Mouse (Mus musculus) skeletal muscle tissue, adult 2 months (tissue): ENCODE results near the gene Ints13.

Source experiments
- DNase-seq: peaks from one replicate; pipeline ENCODE4 v3.0.0-alpha.2; 2012; ENCODE audit warnings: low read depth, low spot score

Ints13 gene

DNA sequence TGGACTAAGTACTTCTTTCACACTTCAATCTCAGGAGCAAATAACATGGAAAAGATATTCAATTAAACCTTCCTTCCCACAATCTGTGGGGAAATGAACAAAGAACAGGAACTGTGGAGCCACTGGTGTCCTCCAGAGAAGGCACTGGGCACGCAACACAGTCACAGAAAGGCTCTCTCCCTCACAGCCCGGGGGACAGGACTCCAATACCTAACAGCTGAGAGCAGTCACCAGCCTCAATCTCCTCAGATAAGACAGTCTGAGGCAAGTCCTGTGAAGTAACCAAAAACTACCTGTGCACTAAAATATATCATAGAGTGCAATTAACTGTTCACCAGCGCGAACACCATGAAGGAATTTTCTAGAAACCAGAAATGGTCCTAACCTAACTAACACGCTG lies 76.9 kb downstream of the Ints13 start:
- no peak for DNase-seq

DNA sequence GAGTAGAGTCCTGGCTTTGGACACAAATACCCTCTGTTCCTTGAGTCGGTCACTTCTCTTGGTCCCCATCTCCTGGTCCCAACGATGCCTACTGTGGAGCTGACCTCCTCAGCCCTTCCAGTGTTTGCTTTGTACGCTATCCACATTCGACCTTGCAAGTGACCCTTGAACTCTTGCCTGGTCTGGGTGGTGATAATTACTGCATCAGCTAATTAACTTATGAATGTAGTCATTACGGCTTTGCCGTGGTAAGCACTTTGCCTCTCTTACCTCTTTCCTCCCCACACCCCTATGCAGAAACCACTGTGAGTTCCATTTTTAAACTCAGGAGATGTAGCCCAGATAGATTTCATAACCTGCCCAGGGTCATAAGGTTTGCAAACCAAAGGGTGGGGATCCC lies 77.4 kb downstream of the Ints13 start:
- DNase-seq: no peak
